Mouse (Mus musculus) brain, embryonic 14.5 days (tissue): Measurements from ENCODE around the gene Esrp2.

Experiments
- CTCF ChIP-seq: fragments of 200-500 bp; IDR thresholded peaks from 2 replicates; pipeline ENCODE4 v1.5.1; 2012; ENCODE audit warnings: inconsistent platforms, mild to moderate bottlenecking, moderate library complexity, borderline replicate concordance; ENCODE audit not compliant: insufficient read depth, insufficient read length; ENCODE audit errors: extremely low read depth
- POLR2A ChIP-seq: fragments of 200-500 bp; IDR thresholded peaks from 2 replicates; pipeline ENCODE4 v1.6.1; 2012; ENCODE audit warnings: mild to moderate bottlenecking, inconsistent platforms, borderline replicate concordance; ENCODE audit not compliant: poor library complexity, insufficient read depth, insufficient read length, severe bottlenecking; ENCODE audit errors: extremely low read depth

GRCm38 (mm10) chr8:106127882-106128410 is 8.8 kb downstream of the Esrp2 start:
- TF ChIP-seq POLR2A (no peak), CTCF (no peak)
